Mouse (Mus musculus) hindbrain, embryonic 16.5 days (tissue): ENCODE results near the gene Btbd11. TPM values are rescaled to one million over a fixed set of nuclear protein-coding genes. Genes with fewer than 3 reads are reported as not detected.
A peak's percentile ranks its signal among the peaks of the same experiment; 100 is the strongest.

ENCODE experiments used
- ATAC-seq: fragments of 200-750 bp; cut with Nextera tagmentation; 2 replicates; pipeline ENCODE4 v1.8.0; 2017; ENCODE audit warnings: moderate TSS enrichment, moderate library complexity
- H3K27ac ChIP-seq: fragments of 300-500 bp; sonication (generic); 2 replicates; pipeline ENCODE4 v1.5.1; 2014; ENCODE audit warnings: low read depth, mild to moderate bottlenecking, control low read depth, low read length, moderate library complexity
- H3K27me3 ChIP-seq: fragments of 300-500 bp; sonication (generic); replicated peaks from 2 replicates; pipeline ENCODE4 v1.6.1; 2014; ENCODE audit warnings: low read length; ENCODE audit not compliant: control insufficient read depth, insufficient read depth
- H3K36me3 ChIP-seq: fragments of 300-500 bp; sonication (generic); 2 replicates; pipeline ENCODE4 v1.6.1; 2014; ENCODE audit warnings: mild to moderate bottlenecking, low read length, moderate library complexity, mixed read lengths; ENCODE audit not compliant: control insufficient read depth, insufficient read depth
- H3K4me1 ChIP-seq: fragments of 300-500 bp; sonication (generic); 2 replicates; pipeline ENCODE4 v1.6.1; 2014; ENCODE audit warnings: low read depth, low read length; ENCODE audit not compliant: control insufficient read depth, insufficient read depth
- H3K4me2 ChIP-seq: fragments of 300-500 bp; sonication (generic); 2 replicates; pipeline ENCODE4 v1.6.1; 2014; ENCODE audit warnings: mild to moderate bottlenecking, low read length, control low read depth, moderate library complexity
- H3K4me3 ChIP-seq: fragments of 300-500 bp; sonication (generic); 2 replicates; pipeline ENCODE4 v1.5.1; 2014; ENCODE audit warnings: mild to moderate bottlenecking, low read length, control low read depth, moderate library complexity
- H3K9ac ChIP-seq: fragments of 300-500 bp; sonication (generic); 2 replicates; pipeline ENCODE4 v1.6.1; 2014; ENCODE audit warnings: low read depth, mild to moderate bottlenecking, control low read depth, low read length, moderate library complexity
- H3K9me3 ChIP-seq: fragments of 300-500 bp; sonication (generic); 2 replicates; pipeline ENCODE4 v1.6.1; 2014; ENCODE audit warnings: mild to moderate bottlenecking, low read length, moderate library complexity; ENCODE audit not compliant: control insufficient read depth
- WGBS: fragments of 180-500 bp; shearing (Covaris S2); extraction: QIAGEN DNeasy Blood & Tissue Kit; methylation state at CpG from one replicate; pipeline ENCODE4 v1.1.7; 2014; 5-methylcytosine and 5-hydroxymethylcytosine counted together
- polyA plus RNA-seq: library from polyadenylated mRNA; unstranded; fragments of >200 nt; fragmentation: Nextera tagmentation; extraction: Ambion mirVana; gene quantifications from 2 replicates; pipeline ENCODE4 v1.2.1, GENCODE M21; 2015

The Btbd11 gene
- polyA plus RNA-seq, 1 experiment from 2014 or later, result 25.4 TPM

- H3K36me3 ChIP-seq, result no peaks in the 10 kb centered on the region
- H3K4me1 ChIP-seq, result no peaks in the 10 kb centered on the region
- H3K4me3 ChIP-seq, result no peak overlapping the region
- no peak overlapping the region for H3K4me2 ChIP-seq
- WGBS, result 89% methylated on average over 7 of the region's 7 CpGs
- H3K27me3 ChIP-seq, result no peaks in the 10 kb centered on the region
- H3K9ac ChIP-seq, result no peak overlapping the region
- ATAC-seq, result no peak
- no peak overlapping the region for H3K27ac ChIP-seq
- peaks cover 2% of the 10 kb centered on the region; the same call in 1 of the 2 replicates for H3K9me3 ChIP-seq
These were observed 186.0 kb downstream of the Btbd11 start for GRCm38 (mm10) chr10:85572571-85572970.

GRCm38 (mm10) chr10:85577891-85578420 is 191.3 kb downstream of the Btbd11 start:
- no peaks in the 10 kb centered on the region for H3K36me3 ChIP-seq
- no peak overlapping the region for H3K9ac ChIP-seq
- no peaks in the 10 kb centered on the region for H3K4me1 ChIP-seq
- ATAC-seq, result no peak
- H3K4me3 ChIP-seq, result no peak overlapping the region
- no peak overlapping the region for H3K27ac ChIP-seq
- H3K9me3 ChIP-seq, result peaks cover 2% of the 10 kb centered on the region; the same call in 1 of the 2 replicates
- no peaks in the 10 kb centered on the region for H3K27me3 ChIP-seq
- no peak overlapping the region for H3K4me2 ChIP-seq
- WGBS, result 90% methylated on average over 6 of the region's 6 CpGs

- Histone ChIP-seq H3K36me3 (no peaks in the 10 kb centered on the region), H3K9me3 (no peaks in the 10 kb centered on the region), H3K4me1 (no peaks in the 10 kb centered on the region), H3K9ac (no peak overlapping the region), H3K4me3 (no peak overlapping the region), H3K27ac (no peak overlapping the region), H3K27me3 (no peaks in the 10 kb centered on the region), H3K4me2 (no peak overlapping the region)
- 88% methylated on average over 13 of the region's 13 CpGs for WGBS
- no peak for ATAC-seq
These were observed 192.2 kb downstream of the Btbd11 start for GRCm38 (mm10) chr10:85578571-85579465.

- Histone ChIP-seq H3K27ac (no peak overlapping the region), H3K27me3 (no peaks in the 10 kb centered on the region), H3K9me3 (no peaks in the 10 kb centered on the region), H3K36me3 (no peaks in the 10 kb centered on the region), H3K9ac (no peak overlapping the region), H3K4me1 (peaks cover 4% of the 10 kb centered on the region; the same call in 1 of the 2 replicates), H3K4me2 (no peak overlapping the region), H3K4me3 (no peak overlapping the region)
- 88% methylated on average over 3 of the region's 3 CpGs for whole genome bisulfite sequencing
- ATAC-seq, result no peak
These were observed 201.1 kb downstream of the Btbd11 start for GRCm38 (mm10) chr10:85587758-85588157.

- Histone ChIP-seq H3K4me1 (peaks cover 4% of the 10 kb centered on the region; the same call in 1 of the 2 replicates), H3K9ac (no peak overlapping the region), H3K27me3 (no peaks in the 10 kb centered on the region), H3K27ac (no peak overlapping the region), H3K36me3 (no peaks in the 10 kb centered on the region), H3K9me3 (no peaks in the 10 kb centered on the region), H3K4me2 (no peak overlapping the region), H3K4me3 (no peak overlapping the region)
- WGBS, result 92% methylated on average over 2 of the region's 2 CpGs
- ATAC-seq, result no peak
These were observed 203.4 kb downstream of the Btbd11 start for GRCm38 (mm10) chr10:85590043-85590442.

GRCm38 (mm10) chr10:85591296-85591695 is 204.7 kb downstream of the Btbd11 start:
- 94% methylated on average over 2 of the region's 2 CpGs for WGBS
- H3K4me3 ChIP-seq, result no peak overlapping the region
- ATAC-seq, result no peak

GRCm38 (mm10) chr10:85591986-85592385 is 205.4 kb downstream of the Btbd11 start:
- peaks cover 4% of the 10 kb centered on the region; the same call in 1 of the 2 replicates for H3K4me1 ChIP-seq
- H3K27me3 ChIP-seq, result no peaks in the 10 kb centered on the region
- H3K9ac ChIP-seq, result no peak overlapping the region
- H3K4me2 ChIP-seq, result no peak overlapping the region
- WGBS, result 41% methylated on average over 6 of the region's 6 CpGs
- no peak overlapping the region for H3K4me3 ChIP-seq
- ATAC-seq, result peak; percentile 77
- H3K36me3 ChIP-seq, result no peaks in the 10 kb centered on the region
- H3K27ac ChIP-seq, result no peak overlapping the region
- no peaks in the 10 kb centered on the region for H3K9me3 ChIP-seq

More at GRCm38 (mm10) chr10:85591296-85591695, 204.7 kb downstream of the Btbd11 start:
- Histone ChIP-seq H3K36me3 (no peaks in the 10 kb centered on the region), H3K9ac (no peak overlapping the region), H3K27me3 (no peaks in the 10 kb centered on the region), H3K4me1 (peaks cover 4% of the 10 kb centered on the region; the same call in 1 of the 2 replicates), H3K27ac (no peak overlapping the region), H3K9me3 (no peaks in the 10 kb centered on the region), H3K4me2 (no peak overlapping the region)

- Histone ChIP-seq H3K36me3 (no peaks in the 10 kb centered on the region), H3K4me1 (peaks cover 7% of the 10 kb centered on the region), H3K4me2 (no peak overlapping the region), H3K27ac (no peak overlapping the region), H3K4me3 (no peak overlapping the region), H3K9ac (no peak overlapping the region), H3K9me3 (no peaks in the 10 kb centered on the region), H3K27me3 (no peaks in the 10 kb centered on the region)
- WGBS, result 92% methylated on average over 5 of the region's 5 CpGs
- ATAC-seq, result no peak
These were observed 209.7 kb downstream of the Btbd11 start for GRCm38 (mm10) chr10:85596301-85596700.

GRCm38 (mm10) chr10:85598093-85598599 is 211.5 kb downstream of the Btbd11 start:
- peak overlapping the region; percentile 69 for H3K27ac ChIP-seq
- peak overlapping the region; percentile 73 for H3K9ac ChIP-seq
- H3K4me1 ChIP-seq, result peaks cover 4% of the 10 kb centered on the region
- H3K4me2 ChIP-seq, result peak overlapping the region; percentile 85
- WGBS, result 38% methylated on average over 9 of the region's 9 CpGs
- peak overlapping the region; percentile 53 for H3K4me3 ChIP-seq
- peak; percentile 76 for ATAC-seq
- H3K36me3 ChIP-seq, result no peaks in the 10 kb centered on the region
- H3K27me3 ChIP-seq, result no peaks in the 10 kb centered on the region
- no peaks in the 10 kb centered on the region for H3K9me3 ChIP-seq
